Mouse (Mus musculus) neural tube, embryonic 15.5 days (tissue): ENCODE data around the gene Myh4. TPM values are rescaled to one million over a fixed set of nuclear protein-coding genes. Genes with fewer than 3 reads are reported as not detected.

Experiments
- ATAC-seq: fragments of 200-750 bp; cut with Nextera tagmentation; 2 replicates; pipeline ENCODE4 v1.8.0; 2017; ENCODE audit warnings: mild to moderate bottlenecking, moderate TSS enrichment, moderate library complexity; ENCODE audit not compliant: low FRiP score
- H3K27ac ChIP-seq: fragments of 300-500 bp; sonication (generic); replicated peaks from 2 replicates; pipeline ENCODE4 v1.5.1; 2015; ENCODE audit warnings: mild to moderate bottlenecking, inconsistent platforms
- H3K27me3 ChIP-seq: fragments of 300-500 bp; sonication (generic); replicated peaks from 2 replicates; pipeline ENCODE4 v1.6.1; 2015; ENCODE audit warnings: inconsistent platforms
- H3K36me3 ChIP-seq: fragments of 300-500 bp; sonication (generic); 2 replicates; pipeline ENCODE4 v1.6.1; 2015; ENCODE audit warnings: inconsistent platforms
- H3K4me1 ChIP-seq: fragments of 300-500 bp; sonication (generic); 2 replicates; pipeline ENCODE4 v1.6.1; 2015; ENCODE audit warnings: inconsistent platforms
- H3K4me2 ChIP-seq: fragments of 300-500 bp; sonication (generic); 2 replicates; pipeline ENCODE4 v1.6.1; 2015; ENCODE audit warnings: inconsistent platforms, mild to moderate bottlenecking, moderate library complexity
- H3K4me3 ChIP-seq: fragments of 300-500 bp; sonication (generic); replicated peaks from 2 replicates; pipeline ENCODE4 v1.5.1; 2015; ENCODE audit warnings: mild to moderate bottlenecking, inconsistent platforms
- H3K9ac ChIP-seq: fragments of 300-500 bp; sonication (generic); replicated peaks from 2 replicates; pipeline ENCODE4 v1.6.1; 2015; ENCODE audit warnings: mild to moderate bottlenecking, inconsistent platforms
- H3K9me3 ChIP-seq: fragments of 300-500 bp; sonication (generic); replicated peaks from 2 replicates; pipeline ENCODE4 v1.6.1; 2016; ENCODE audit warnings: inconsistent platforms
- WGBS: fragments of 180-500 bp; shearing (Covaris S2); methylation state at CpG from one replicate; pipeline ENCODE4 v1.1.7; 2015; ENCODE audit warnings: mixed read lengths; 5-methylcytosine and 5-hydroxymethylcytosine counted together
- polyA plus RNA-seq: library from polyadenylated mRNA; unstranded; fragments of >200 nt; fragmentation: Nextera tagmentation; extraction: Ambion mirVana; gene quantifications from 2 replicates; pipeline ENCODE4 v1.2.1, GENCODE M21; 2015

The Myh4 gene
- polyA plus RNA-seq: not detected in 2 replicates

DNA sequence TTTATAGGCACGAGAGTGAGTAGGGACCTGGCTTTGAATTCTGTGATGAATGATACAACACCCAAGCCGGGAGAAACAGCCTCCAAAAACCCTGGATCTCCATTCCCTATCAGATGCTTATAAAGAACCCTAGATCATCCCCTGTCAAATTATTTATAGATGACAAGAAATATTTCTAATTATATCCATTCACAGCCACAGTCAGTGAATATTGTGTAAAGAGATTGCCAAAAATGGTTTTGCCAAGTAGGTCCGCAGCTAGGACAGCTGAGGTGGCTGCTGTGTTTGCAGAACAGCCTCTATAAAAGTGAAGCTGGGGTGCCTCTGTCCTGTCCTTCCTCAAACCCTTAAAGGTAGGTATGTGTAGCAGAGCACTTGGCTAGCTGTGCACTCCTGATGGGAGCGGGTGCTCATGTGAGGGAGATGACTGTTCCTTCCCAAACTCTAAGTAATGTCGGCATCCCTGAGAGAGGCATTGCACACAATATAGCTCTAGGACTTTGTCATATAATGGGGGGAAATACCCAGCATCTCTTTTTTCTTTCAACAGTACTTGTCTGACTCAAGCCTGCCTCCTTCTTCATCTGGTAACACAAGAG, at the start of gene Myh4:
Gene Myh4 (plus strand): TSS at position 549 of the 599 bp plus-strand sequence.
- Histone ChIP-seq H3K27ac (no peak within 1 kb of the TSS), H3K4me3 (no peak within 1 kb of the TSS), H3K4me2 (no peak within 1 kb of the TSS), H3K27me3 (no peaks in the 10 kb centered on the region), H3K4me1 (peaks cover 5% of the 10 kb centered on the region; the same call in 1 of the 2 replicates), H3K9me3 (no peaks in the 10 kb centered on the region), H3K36me3 (no peaks in the 10 kb centered on the region), H3K9ac (no peak within 1 kb of the TSS)
- no peak for ATAC-seq
- 65% methylated on average over 5 of the region's 5 CpGs for WGBS

DNA sequence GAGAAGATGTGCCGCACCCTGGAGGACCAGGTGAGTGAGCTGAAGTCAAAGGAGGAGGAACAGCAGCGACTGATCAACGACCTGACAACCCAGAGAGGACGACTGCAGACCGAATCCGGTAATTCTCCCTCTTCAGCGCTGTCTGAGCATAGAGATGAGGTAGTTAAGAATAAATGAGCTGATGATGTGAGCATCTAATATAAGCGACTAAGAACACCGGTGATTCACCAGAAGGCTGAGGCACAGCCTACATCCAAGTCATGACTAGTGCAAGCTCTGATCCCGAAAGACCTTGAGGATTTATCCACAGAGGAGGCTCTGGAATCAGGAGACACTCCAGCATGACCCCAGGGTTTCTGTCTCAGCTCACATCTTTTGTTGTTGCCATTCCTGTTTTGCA, 47.5 kb upstream of the Myh4 start:
- H3K27me3 ChIP-seq: no peaks in the 10 kb centered on the region
- 81% methylated on average over 10 of the region's 10 CpGs for WGBS
- no peak overlapping the region for H3K4me2 ChIP-seq
- H3K27ac ChIP-seq: no peak overlapping the region
- no peak overlapping the region for H3K4me3 ChIP-seq
- ATAC-seq: no peak
- no peaks in the 10 kb centered on the region for H3K36me3 ChIP-seq
- H3K9me3 ChIP-seq: no peaks in the 10 kb centered on the region
- no peaks in the 10 kb centered on the region for H3K4me1 ChIP-seq
- no peak overlapping the region for H3K9ac ChIP-seq

DNA sequence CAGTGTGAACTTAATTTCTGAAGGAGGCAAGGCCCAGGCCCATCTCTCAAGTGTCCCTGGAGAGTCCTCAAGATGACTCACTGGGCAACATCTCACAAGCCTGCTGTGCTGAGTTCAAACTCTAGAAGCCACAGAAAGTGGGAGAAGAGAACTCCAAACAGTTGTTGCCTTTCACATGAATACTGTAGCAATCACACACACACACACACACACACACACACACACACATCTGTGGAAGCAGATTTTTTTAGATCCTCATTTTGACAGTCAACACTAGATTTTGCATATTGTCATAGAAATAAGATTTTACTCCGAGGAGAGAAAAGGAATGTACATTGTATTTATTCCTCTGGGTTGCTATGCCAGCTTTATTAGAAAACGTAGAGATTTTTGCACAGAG, 47.0 kb upstream of the Myh4 start:
- 89% methylated on average over 2 of the region's 2 CpGs for WGBS
- H3K4me1 ChIP-seq: no peaks in the 10 kb centered on the region
- no peaks in the 10 kb centered on the region for H3K36me3 ChIP-seq
- H3K27me3 ChIP-seq: no peaks in the 10 kb centered on the region
- H3K27ac ChIP-seq: no peak overlapping the region
- no peak overlapping the region for H3K9ac ChIP-seq
- no peaks in the 10 kb centered on the region for H3K9me3 ChIP-seq
- no peak overlapping the region for H3K4me2 ChIP-seq
- H3K4me3 ChIP-seq: no peak overlapping the region
- no peak for ATAC-seq

DNA sequence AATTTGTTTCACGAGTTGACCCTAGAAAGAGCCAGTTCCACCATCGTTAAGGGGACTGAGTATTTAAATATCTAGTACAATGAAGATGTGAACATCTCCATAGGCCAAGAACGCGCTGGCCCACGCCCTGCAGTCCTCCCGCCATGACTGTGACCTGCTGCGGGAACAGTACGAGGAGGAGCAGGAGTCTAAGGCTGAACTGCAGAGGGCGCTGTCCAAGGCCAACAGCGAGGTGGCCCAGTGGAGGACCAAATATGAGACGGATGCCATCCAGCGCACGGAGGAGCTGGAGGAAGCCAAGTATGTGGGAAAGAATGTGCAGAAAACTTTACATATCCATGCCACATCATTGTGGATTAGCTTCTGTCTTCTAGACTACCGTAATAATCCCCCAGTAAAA, 46.3 kb upstream of the Myh4 start:
- H3K36me3 ChIP-seq: no peaks in the 10 kb centered on the region
- H3K4me1 ChIP-seq: no peaks in the 10 kb centered on the region
- H3K4me3 ChIP-seq: no peak overlapping the region
- no peak overlapping the region for H3K9ac ChIP-seq
- no peak overlapping the region for H3K27ac ChIP-seq
- no peak overlapping the region for H3K4me2 ChIP-seq
- 90% methylated on average over 14 of the region's 14 CpGs for WGBS
- H3K9me3 ChIP-seq: no peaks in the 10 kb centered on the region
- ATAC-seq: no peak
- H3K27me3 ChIP-seq: no peaks in the 10 kb centered on the region

GRCm38 (mm10) chr11:67199321-67199720, 38.5 kb upstream of the Myh4 start:
- no peak overlapping the region for H3K27ac ChIP-seq
- H3K4me3 ChIP-seq: no peak overlapping the region
- no peak overlapping the region for H3K9ac ChIP-seq
- no peak overlapping the region for H3K4me2 ChIP-seq
- no peaks in the 10 kb centered on the region for H3K4me1 ChIP-seq
- H3K27me3 ChIP-seq: no peaks in the 10 kb centered on the region
- ATAC-seq: no peak
- no peaks in the 10 kb centered on the region for H3K9me3 ChIP-seq
- 69% methylated on average over 1 of the region's 1 CpGs for WGBS
- H3K36me3 ChIP-seq: no peaks in the 10 kb centered on the region

- H3K4me2 ChIP-seq: no peak within 1 kb of the TSS
- no peak for ATAC-seq
- no peaks in the 10 kb centered on the region for H3K4me1 ChIP-seq
- no peaks in the 10 kb centered on the region for H3K36me3 ChIP-seq
- no peak within 1 kb of the TSS for H3K4me3 ChIP-seq
- H3K27me3 ChIP-seq: no peaks in the 10 kb centered on the region
- 78% methylated on average over 4 of the region's 4 CpGs for WGBS
- H3K27ac ChIP-seq: no peak within 1 kb of the TSS
- H3K9ac ChIP-seq: no peak within 1 kb of the TSS
- H3K9me3 ChIP-seq: no peaks in the 10 kb centered on the region
Measured at GRCm38 (mm10) chr11:67199752-67200151, 38.1 kb upstream of the Myh4 start, which contains the start of gene Myh1. Gene Myh1 (plus strand): TSS chr11:67200052.

GRCm38 (mm10) chr11:67204766-67205165, 33.1 kb upstream of the Myh4 start:
- no peak overlapping the region for H3K4me3 ChIP-seq
- H3K4me2 ChIP-seq: no peak overlapping the region
- no peaks in the 10 kb centered on the region for H3K27me3 ChIP-seq
- H3K9ac ChIP-seq: no peak overlapping the region
- no peaks in the 10 kb centered on the region for H3K36me3 ChIP-seq
- H3K4me1 ChIP-seq: no peaks in the 10 kb centered on the region
- H3K9me3 ChIP-seq: no peaks in the 10 kb centered on the region
- no peak for ATAC-seq
- no peak overlapping the region for H3K27ac ChIP-seq
- WGBS: 82% methylated on average over 3 of the region's 3 CpGs

- H3K9me3 ChIP-seq: no peaks in the 10 kb centered on the region
- H3K9ac ChIP-seq: no peak overlapping the region
- WGBS: 94% methylated on average over 8 of the region's 8 CpGs
- H3K36me3 ChIP-seq: no peaks in the 10 kb centered on the region
- no peak overlapping the region for H3K27ac ChIP-seq
- no peak for ATAC-seq
- no peaks in the 10 kb centered on the region for H3K27me3 ChIP-seq
- H3K4me2 ChIP-seq: no peak overlapping the region
- H3K4me1 ChIP-seq: no peaks in the 10 kb centered on the region
- no peak overlapping the region for H3K4me3 ChIP-seq
Measured at GRCm38 (mm10) chr11:67221803-67222202, 16.0 kb upstream of the Myh4 start.

- Histone ChIP-seq H3K36me3 (no peaks in the 10 kb centered on the region), H3K4me3 (no peak overlapping the region), H3K9me3 (no peaks in the 10 kb centered on the region), H3K27ac (no peak overlapping the region), H3K4me1 (no peaks in the 10 kb centered on the region), H3K9ac (no peak overlapping the region), H3K27me3 (no peaks in the 10 kb centered on the region), H3K4me2 (no peak overlapping the region)
- ATAC-seq: no peak
- over 99% methylated on average over 3 of the region's 3 CpGs for WGBS
Measured at GRCm38 (mm10) chr11:67224466-67224865, 13.4 kb upstream of the Myh4 start.

GRCm38 (mm10) chr11:67228731-67229130, 9.1 kb upstream of the Myh4 start:
- H3K4me1 ChIP-seq: no peaks in the 10 kb centered on the region

GRCm38 (mm10) chr11:67229166-67229565, 8.7 kb upstream of the Myh4 start:
- no peak for ATAC-seq
- Histone ChIP-seq H3K27me3 (no peaks in the 10 kb centered on the region), H3K4me1 (no peaks in the 10 kb centered on the region), H3K36me3 (no peaks in the 10 kb centered on the region), H3K9me3 (no peaks in the 10 kb centered on the region), H3K4me3 (no peak overlapping the region), H3K27ac (no peak overlapping the region), H3K4me2 (no peak overlapping the region), H3K9ac (no peak overlapping the region)
- 93% methylated on average over 5 of the region's 5 CpGs for WGBS

More at GRCm38 (mm10) chr11:67228731-67229130, 9.1 kb upstream of the Myh4 start:
- no peaks in the 10 kb centered on the region for H3K9me3 ChIP-seq
- H3K9ac ChIP-seq: no peak overlapping the region
- no peak for ATAC-seq
- H3K4me2 ChIP-seq: no peak overlapping the region
- H3K4me3 ChIP-seq: no peak overlapping the region
- no peaks in the 10 kb centered on the region for H3K36me3 ChIP-seq
- no peaks in the 10 kb centered on the region for H3K27me3 ChIP-seq
- no peak overlapping the region for H3K27ac ChIP-seq
- WGBS: 84% methylated on average over 3 of the region's 3 CpGs

DNA sequence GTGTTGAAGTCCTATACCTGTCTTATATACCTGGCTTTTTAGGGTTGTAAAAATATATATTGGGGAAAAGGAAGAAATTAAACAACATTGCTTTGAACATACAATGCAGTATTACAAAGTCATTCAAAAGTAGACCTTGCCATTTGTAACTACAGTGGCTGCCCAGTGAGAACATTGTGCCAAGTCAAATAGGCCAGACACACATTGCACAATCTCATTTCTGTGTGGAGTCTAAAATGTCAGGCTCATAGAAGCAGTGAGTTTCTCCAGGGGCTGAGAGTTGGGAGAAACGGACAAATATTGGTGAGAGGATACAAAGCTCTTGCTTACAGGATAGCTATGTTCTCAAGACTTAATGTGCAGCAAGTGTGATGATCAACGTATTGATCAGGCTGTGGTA, 7.9 kb upstream of the Myh4 start:
- Histone ChIP-seq H3K36me3 (no peaks in the 10 kb centered on the region), H3K4me3 (no peak overlapping the region), H3K4me2 (no peak overlapping the region), H3K9me3 (no peaks in the 10 kb centered on the region), H3K9ac (no peak overlapping the region), H3K4me1 (no peaks in the 10 kb centered on the region), H3K27me3 (no peaks in the 10 kb centered on the region), H3K27ac (no peak overlapping the region)
- 86% methylated on average over 2 of the region's 2 CpGs for WGBS
- ATAC-seq: no peak
